Mouse (Mus musculus) E14TG2a.4 (cell line): ENCODE results near the gene Fam166a.
"Not testable (repeated sequence)": the region's sequence is repeated elsewhere in the genome, so short reads cannot be mapped to it uniquely, and the experiment has no call there.

ENCODE experiments used
- CTCF ChIP-seq: conservative IDR thresholded peaks from 2 replicates; pipeline ENCODE4 v1.5.1; 2014; ENCODE audit warnings: low read length
- NANOG ChIP-seq: IDR thresholded peaks from 2 replicates; pipeline ENCODE4 v1.6.1; 2014; ENCODE audit warnings: borderline replicate concordance, low read length, mixed read lengths
- POU5F1 ChIP-seq: IDR thresholded peaks from 2 replicates; pipeline ENCODE4 v1.6.1; 2014; ENCODE audit warnings: low read length, borderline replicate concordance

GRCm38 (mm10) chr2:25257250-25257649 is 38.7 kb downstream of the Fam166a start:
- not testable (repeated sequence) for TF ChIP-seq CTCF, POU5F1, NANOG
